Mouse (Mus musculus) heart, postnatal 0 days (tissue): ENCODE measurements around the gene Zic2.

ENCODE experiments used
- CTCF ChIP-seq: IDR thresholded peaks from 2 replicates; pipeline ENCODE4 v1.5.1; 2016; ENCODE audit warnings: antibody characterized with exemption, control low read depth, low read depth
- EP300 ChIP-seq: IDR thresholded peaks from 2 replicates; pipeline ENCODE4 v1.6.1; 2016; ENCODE audit warnings: antibody characterized with exemption, low read depth

- TF ChIP-seq CTCF (no peak), EP300 (no peak)
Observed at GRCm38 (mm10) chr14:122455562-122455958, 19.7 kb upstream of the Zic2 start.
